Mouse (Mus musculus) spleen, adult 2 months (tissue): ENCODE data around the gene Nfkb1.

Source experiments
- CTCF ChIP-seq: fragments of 200-500 bp; IDR thresholded peaks from 2 replicates; pipeline ENCODE4 v1.5.1; 2011; ENCODE audit warnings: mild to moderate bottlenecking, inconsistent platforms; ENCODE audit not compliant: insufficient read depth, insufficient read length, insufficient replicate concordance; ENCODE audit errors: extremely low read depth
- POLR2A ChIP-seq: fragments of 200-500 bp; IDR thresholded peaks from 2 replicates; pipeline ENCODE4 v1.6.1; 2011; ENCODE audit warnings: low read depth, low read length, inconsistent platforms

DNA sequence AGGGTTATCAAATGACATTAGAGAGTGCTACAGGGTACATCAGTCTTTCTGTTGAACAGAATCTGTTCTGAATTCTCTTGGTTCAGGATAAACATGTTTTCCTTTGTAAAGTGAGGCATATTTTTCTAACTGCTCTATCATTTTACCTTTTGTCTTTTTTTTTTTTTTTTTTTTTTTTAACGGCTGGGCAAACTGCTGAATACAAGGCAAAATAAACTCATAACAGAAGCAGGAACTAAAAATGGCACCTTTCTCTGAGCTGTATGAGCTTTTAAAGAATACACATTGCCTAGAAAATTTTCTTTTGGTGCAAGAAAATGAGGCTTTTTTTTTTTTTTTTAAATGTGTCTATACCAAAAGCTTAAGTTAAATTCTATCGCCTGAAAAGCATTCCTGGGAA is 105.3 kb downstream of the Nfkb1 start:
- no peak for TF ChIP-seq POLR2A
- TF ChIP-seq CTCF = no peak
